Mouse (Mus musculus) heart, embryonic 11.5 days (tissue): ENCODE data around the gene Dhcr7. TPM values are rescaled to one million over a fixed set of nuclear protein-coding genes. Genes with fewer than 3 reads are reported as not detected.

Source experiments
- microRNA-seq: library from miRNA; unstranded; fragments of <30 nt; microRNA quantifications from one replicate; pipeline ENCODE4, GENCODE M21; 2016; ENCODE audit warnings: borderline number of aligned reads
- polyA plus RNA-seq: library from polyadenylated mRNA; unstranded; fragments of >200 nt; fragmentation: Nextera tagmentation; extraction: Ambion mirVana; gene quantifications from 2 replicates; pipeline ENCODE4 v1.2.1, GENCODE M21; 2014

The Dhcr7 gene
- polyA plus RNA-seq, 1 experiment from 2014 or later: 31.9 TPM

Small RNAs within 50 kb of the gene (microRNA-seq; reads per million reads assigned to microRNA genes)
- not detected for gene Gm22064

Other genes with a start within 250 kb of the Dhcr7 start
- 27.9 and 30.6 TPM in 2 replicates for gene Cars, start 223.1 kb upstream of the Dhcr7 start, polyA plus RNA-seq
- gene Tnfrsf26, start 194.4 kb upstream of the Dhcr7 start, polyA plus RNA-seq: 0.16 and 0.84 TPM in 2 replicates
- gene Tnfrsf22, start 173.5 kb upstream of the Dhcr7 start, polyA plus RNA-seq: 4.7 and 5.0 TPM in 2 replicates
- 1.1 and 2.6 TPM in 2 replicates for gene Tnfrsf23, start 137.3 kb upstream of the Dhcr7 start, polyA plus RNA-seq
- gene Osbpl5, start 66.2 kb upstream of the Dhcr7 start, polyA plus RNA-seq: 26.6 and 30.8 TPM in 2 replicates
- not detected in 2 replicates for gene Mrgprg, start 56.2 kb upstream of the Dhcr7 start, polyA plus RNA-seq
- 2.3 and 3.4 TPM in 2 replicates for gene Mrgpre, start 38.6 kb upstream of the Dhcr7 start, polyA plus RNA-seq
- gene Nadsyn1, start 296 bp upstream of the Dhcr7 start, polyA plus RNA-seq: 7.2 and 8.1 TPM in 2 replicates
- not detected in 2 replicates for gene Gm498, start 43.7 kb downstream of the Dhcr7 start, polyA plus RNA-seq
- 0.20 and 0.40 TPM in 2 replicates for gene Shank2, start 178.8 kb downstream of the Dhcr7 start, polyA plus RNA-seq